Mouse (Mus musculus): ENCODE results near the gene Sh3bp2.
A peak's percentile ranks its signal among the peaks of the same experiment; 100 is the strongest.
"Not testable (repeated sequence)": the region's sequence is repeated elsewhere in the genome, so short reads cannot be mapped to it uniquely, and the experiment has no call there.

The Sh3bp2 gene

DNA sequence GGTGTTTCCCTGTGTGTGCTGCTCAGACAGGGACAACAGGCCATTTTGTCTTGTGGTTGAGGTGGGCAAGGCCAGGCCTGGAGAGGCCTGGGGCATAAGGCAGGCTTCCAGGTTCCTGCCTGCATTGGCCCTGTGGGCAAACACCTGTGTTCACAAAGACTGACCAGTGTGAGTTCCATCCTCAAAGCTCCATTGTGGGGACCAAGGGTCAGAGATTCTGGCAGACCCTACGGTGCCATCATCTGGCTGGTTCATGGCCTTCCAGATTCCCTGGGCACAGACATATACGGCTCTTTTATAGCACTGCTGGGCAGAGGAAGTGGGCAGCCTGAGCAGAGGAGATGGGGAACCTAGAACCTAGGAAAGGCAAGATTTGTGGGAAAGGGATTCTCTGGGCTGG is 1.7 kb downstream of the Sh3bp2 start:
- no peak for DNase-seq

GRCm38 (mm10) chr5:34528724-34529123 is 3.1 kb downstream of the Sh3bp2 start:
- DNase-seq: no peak

GRCm38 (mm10) chr5:34530116-34530515 is 4.5 kb downstream of the Sh3bp2 start:
- DNase-seq: no peak

DNA sequence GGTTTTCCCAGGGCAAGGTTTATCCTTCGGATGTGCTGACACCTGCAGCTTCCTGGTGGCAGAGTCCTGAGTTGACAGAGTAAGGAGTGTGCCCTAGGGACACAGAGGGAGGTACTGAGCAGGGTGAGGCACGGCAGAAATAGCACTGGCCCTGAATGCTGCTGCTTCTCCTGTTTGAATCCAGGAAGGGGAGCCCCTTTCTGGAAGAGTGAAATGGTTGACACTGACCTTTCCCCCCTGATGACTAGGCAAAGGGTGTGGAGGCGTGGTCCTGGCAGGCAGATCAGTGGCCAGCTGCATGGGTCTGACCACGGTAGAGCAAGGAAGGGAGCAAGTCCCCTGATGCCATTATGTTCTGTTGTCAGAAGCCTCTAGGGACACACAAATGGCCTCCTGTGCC is 5.0 kb downstream of the Sh3bp2 start:
- DNase-seq: peak; percentile 38

- no peak for DNase-seq
Observed at GRCm38 (mm10) chr5:34533066-34533465, 7.4 kb downstream of the Sh3bp2 start.

- DNase-seq: no peak
Observed at GRCm38 (mm10) chr5:34533820-34534219, 8.2 kb downstream of the Sh3bp2 start.

- no peak for DNase-seq
Observed at GRCm38 (mm10) chr5:34534776-34535581, 9.3 kb downstream of the Sh3bp2 start.

DNA sequence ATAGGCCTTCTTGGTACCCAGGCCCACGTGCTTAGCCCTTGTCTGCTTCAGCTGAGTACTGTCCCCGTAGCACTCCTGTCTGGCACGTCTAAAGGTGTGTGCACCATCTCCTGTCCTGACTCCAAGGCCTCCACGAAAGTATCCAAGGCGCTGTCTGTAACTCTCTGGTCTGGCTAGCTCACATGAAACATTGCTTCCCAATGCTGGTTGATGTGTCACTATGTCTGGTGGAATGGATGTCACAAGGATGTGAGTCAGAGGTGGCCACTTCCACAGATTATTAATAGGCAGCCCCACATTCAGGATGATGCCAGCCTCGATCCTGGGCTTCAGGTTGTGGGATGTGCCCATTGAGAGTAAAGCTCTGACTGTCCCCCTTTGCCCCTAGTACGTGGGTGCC is 10.2 kb downstream of the Sh3bp2 start:
- no peak for DNase-seq

GRCm38 (mm10) chr5:34538079-34538478 is 12.4 kb downstream of the Sh3bp2 start:
- DNase-seq: no peak

GRCm38 (mm10) chr5:34538527-34538926 is 12.9 kb downstream of the Sh3bp2 start:
- DNase-seq: peak; percentile 75

DNA sequence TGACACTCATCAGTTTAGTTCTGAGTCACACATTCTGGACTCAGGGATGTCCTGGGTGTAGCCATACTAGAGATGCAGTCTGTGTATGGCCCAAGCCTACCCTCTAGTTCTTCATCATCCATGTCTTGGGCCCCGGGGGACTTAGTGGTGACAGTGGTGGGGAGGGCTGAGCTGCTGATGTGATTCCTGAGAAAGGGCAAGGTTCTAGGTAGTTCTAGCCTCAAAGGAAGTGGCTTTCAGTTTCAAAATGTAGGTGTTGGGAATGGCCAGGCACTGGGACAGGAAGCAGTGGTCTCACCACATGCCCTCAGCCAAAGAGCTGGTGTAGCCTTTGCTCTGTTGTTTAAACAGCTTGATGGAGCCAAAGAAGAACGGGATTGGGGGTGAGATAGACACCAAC is 13.5 kb downstream of the Sh3bp2 start:
- no peak for DNase-seq

GRCm38 (mm10) chr5:34542166-34542565 is 16.5 kb downstream of the Sh3bp2 start:
- DNase-seq: no peak

- no peak for DNase-seq
Observed at GRCm38 (mm10) chr5:34543114-34543513, 17.5 kb downstream of the Sh3bp2 start.

DNA sequence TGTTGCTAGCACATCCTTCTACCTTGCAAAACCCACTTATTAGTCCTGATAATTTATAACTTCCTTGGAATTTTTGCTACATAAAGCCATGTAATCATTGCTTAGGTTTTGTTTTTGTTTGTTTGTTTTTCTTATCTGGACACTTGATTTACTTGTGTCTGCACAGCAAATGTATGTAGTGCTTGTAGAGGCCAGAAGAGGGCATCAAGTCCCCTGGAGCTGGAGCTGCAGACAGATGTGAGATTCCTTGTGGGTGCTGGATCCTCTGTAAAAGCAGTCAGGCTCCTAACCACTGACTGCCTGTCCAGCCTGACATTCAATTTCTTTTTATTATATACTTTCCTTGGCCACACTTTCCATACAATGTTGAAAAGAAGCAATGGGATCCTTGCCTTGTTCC is 21.8 kb downstream of the Sh3bp2 start:
- peak; percentile 64 for DNase-seq

DNA sequence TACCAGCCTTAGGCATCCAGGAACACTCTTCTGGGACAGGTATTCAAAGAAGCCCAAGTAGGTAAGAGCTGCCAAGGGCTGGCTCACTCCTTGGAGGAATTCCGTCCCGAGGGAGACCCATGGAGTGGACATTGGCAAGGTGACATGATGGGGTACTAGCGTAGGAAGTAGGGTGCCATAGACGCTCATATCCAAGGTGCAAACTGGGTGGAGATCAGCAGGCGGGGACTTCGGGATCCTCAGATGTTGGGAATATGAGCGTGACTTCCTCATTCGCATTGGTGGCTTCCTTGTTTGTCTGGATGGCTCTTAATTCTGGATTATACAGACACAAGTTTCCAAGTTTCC is 23.5 kb downstream of the Sh3bp2 start:
- peak; percentile 19 for DNase-seq

DNA sequence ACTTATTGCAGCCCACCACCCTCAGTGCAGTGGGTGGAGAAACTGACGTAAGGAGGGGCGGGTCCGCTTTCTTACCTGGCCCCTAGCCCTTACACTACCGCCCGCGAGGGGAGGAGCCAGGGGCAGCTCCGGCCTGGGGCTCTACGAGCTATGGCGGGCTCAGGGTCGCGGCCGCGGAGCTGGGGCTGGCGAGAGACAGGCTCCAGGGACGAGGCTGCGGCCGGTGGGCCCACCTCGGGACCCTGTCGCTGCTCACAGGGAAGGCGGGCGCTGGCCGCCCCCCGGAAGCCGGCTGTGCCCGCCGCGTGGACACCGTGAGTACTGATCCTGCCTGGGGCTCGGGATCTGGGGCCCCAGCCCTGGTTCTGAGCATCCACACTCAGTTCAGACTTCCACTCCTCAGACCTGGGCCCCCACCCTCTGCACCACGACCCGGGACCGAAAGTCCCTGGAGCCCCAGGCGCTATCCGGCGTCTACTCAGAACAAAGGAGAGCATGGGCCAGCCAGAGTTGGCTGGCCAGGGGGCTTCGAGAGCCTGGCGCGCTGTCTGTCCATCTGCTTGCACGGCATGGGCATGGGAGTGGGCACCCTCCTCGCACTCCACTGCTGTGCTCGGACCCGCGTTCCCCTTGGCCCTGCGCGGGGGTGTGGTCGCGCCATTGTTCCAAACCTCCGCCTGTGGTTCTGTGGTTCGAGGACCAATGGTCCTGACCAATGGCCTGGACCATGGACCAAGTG is 24.0 kb downstream of the Sh3bp2 start:
- peak; percentile 63 for DNase-seq

DNA sequence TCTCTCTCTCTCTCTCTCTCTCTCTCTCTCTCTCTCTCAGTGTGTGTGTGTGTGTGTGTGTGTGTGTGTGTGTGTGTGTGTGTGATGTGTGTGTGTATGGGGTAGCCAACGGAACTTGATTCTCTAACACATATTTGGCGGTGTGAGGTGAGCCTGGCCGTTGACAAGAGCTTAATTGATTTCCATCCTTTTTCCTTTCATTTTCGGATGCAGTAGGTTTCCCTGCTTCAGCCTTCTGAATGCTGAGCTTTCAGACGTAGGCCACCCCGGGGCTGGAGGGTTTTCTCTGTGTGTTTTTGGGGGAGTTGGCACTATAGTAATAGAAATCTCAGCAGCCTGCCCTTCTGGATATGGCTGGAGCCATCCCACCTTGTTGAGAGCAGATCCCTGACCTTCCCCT is 24.6 kb downstream of the Sh3bp2 start:
- no peak for DNase-seq

- no peak for DNase-seq
Observed at GRCm38 (mm10) chr5:34551821-34552220, 26.2 kb downstream of the Sh3bp2 start.

DNA sequence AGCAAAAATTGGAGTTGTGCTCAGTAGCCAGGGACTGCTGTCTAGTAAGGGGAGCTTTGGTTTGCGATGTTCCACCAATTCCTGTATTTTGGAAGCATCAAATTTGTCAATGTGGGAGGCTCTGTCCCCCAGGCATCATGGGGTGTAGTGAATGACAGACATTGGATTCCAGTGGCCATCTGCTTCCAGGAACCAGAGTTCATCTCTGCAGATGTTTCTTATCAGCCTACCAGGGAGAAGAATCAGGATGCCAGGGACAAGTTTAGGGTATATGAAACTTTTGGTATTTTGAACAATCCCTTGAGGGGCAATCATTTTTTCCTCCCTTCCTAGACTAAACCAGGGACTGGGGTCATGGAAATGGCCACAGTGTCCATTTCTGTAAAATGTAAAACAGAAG is 38.2 kb downstream of the Sh3bp2 start:
- no peak for DNase-seq

GRCm38 (mm10) chr5:34564291-34564690 is 38.7 kb downstream of the Sh3bp2 start:
- DNase-seq: no peak

DNA sequence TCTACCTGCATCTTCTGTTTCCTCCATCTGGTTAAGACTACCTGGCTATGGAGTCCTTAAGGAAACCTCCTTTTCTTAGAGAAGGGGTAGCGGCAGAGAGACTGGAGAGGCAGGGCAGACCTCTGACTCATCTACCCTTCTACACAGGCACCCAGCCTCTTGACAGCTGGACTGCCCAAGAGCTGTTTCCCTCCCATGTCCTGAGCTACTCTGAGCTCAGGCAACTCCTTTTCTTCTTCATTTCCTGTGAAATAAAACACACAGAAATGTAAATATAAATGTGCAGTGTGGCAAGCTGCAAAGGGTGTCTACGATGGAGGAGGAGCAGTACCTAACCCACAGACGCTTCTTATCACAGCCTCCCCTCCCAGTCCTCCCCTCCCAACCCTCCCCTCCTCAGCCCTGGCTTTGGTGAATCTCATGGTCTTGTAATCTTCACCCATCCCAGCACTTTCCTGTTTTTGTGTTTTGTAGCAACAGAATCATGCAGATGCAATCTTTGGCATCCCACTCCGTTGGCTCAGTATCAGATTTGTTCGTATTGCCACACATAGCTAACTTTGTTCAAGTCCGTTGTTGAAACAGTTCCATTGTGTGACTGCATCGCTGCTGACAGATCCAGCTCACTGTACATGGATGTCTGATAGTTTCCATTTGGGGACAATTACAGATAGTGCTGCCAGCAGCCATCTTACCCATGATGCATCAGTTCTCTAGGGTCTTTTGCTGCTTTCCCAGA is 40.1 kb downstream of the Sh3bp2 start:
- DNase-seq: peak; percentile 94

DNA sequence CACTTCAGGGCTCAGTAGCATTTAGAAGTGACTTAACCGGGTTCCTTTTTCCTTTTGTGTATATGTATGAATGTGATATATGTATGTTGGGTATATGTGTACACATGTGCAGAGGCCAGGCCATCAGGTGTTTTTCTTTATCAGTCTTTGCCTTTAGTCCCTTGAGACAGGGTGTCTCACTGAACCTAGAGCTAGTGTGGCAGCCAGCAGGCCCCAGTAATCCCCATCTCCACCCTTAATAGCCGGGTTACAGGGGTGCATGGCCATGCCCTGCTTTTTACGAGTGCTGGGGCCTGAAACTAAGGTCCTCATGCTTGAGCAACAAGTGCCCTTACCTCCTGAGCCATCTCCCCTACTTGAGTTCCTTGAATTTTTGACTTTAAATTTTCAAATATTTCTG is 45.9 kb downstream of the Sh3bp2 start:
- DNase-seq: no peak

GRCm38 (mm10) chr5:34572568-34572967 is 46.9 kb downstream of the Sh3bp2 start:
- not testable (repeated sequence) for DNase-seq
